Mouse (Mus musculus) left cerebral cortex, postnatal 36 days (tissue): ENCODE results near the gene Vmn2r33. TPM values are rescaled to one million over a fixed set of nuclear protein-coding genes. Genes with fewer than 3 reads are reported as not detected.
"Not testable (repeated sequence)": the region's sequence is repeated elsewhere in the genome, so short reads cannot be mapped to it uniquely, and the experiment has no call there.

Source experiments
- DNase-seq, 2 experiments: peaks; one replicate each; pipeline ENCODE4 v3.0.0; 2021 to 2022; ENCODE audit warnings: low spot score in 2 of 2, mixed read lengths in 1 of 2
- intact Hi-C: fragments of 180-260 bp; cut with DNase I; formaldehyde crosslinking; loops from one replicate; pipeline ENCODE4 v1.15.1; 2025
- total RNA-seq, 2 experiments: library from RNA; stranded (reverse); gene quantifications; 2 replicates each; pipeline ENCODE4 v1.2.3; 2021

The Vmn2r33 gene
- not detected for total RNA-seq

DNA sequence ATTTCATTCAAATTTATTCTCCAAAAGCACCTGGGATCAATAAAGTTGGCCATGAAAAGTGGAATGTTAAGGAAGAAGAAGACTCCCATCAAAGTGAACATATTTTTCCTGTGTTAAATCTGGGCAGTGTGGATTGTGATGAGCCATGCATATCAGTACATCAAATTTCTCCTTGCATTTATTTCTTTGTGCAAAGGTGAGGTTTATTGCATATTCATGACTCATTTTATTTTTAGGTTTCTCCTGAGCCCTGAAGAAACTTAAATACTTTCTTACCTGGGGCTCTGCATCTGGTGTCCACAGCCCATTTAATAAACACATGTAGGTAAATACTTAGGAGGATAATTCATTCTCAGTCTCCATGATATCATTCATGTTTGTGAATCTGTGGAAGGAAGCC is at the start of gene Vmn2r33:
TSS of gene Vmn2r33 (minus strand) at position 101 of the 400 bp plus-strand sequence.
- intact Hi-C loops, result not testable (repeated sequence)

More for the DNA sequence above, at the start of gene Vmn2r33:
- not testable (repeated sequence) for DNase-seq

Other genes starting within 250 kb of the Vmn2r33 start
- gene Vmn2r30, start 229.2 kb downstream of the Vmn2r33 start, total RNA-seq, result not detected
- not detected for gene Gm45783, start 192.2 kb downstream of the Vmn2r33 start, total RNA-seq
- gene Vmn2r31, start 167.1 kb downstream of the Vmn2r33 start, total RNA-seq, result not detected
- not detected for gene Vmn2r32, start 86.8 kb downstream of the Vmn2r33 start, total RNA-seq
- gene Vmn2r34, start 122.7 kb upstream of the Vmn2r33 start, total RNA-seq, result not detected